Mouse (Mus musculus): ENCODE data around the gene Hc. TPM values are rescaled to one million over a fixed set of nuclear protein-coding genes. Genes with fewer than 3 reads are reported as not detected.
A peak's percentile ranks its signal among the peaks of the same experiment; 100 is the strongest.

Hc gene
- total and polyA plus RNA-seq, 3 experiments, result 0.74 to 1.2 (median 0.91) TPM

- no peak for DNase-seq (ENCODE audit: extremely low read depth)
- peak overlapping the region; percentile 35; the same call in 1 of the 2 replicates for H3K4me2 ChIP-seq (ENCODE audit: insufficient read depth, low read depth, poor library complexity, severe bottlenecking)
These were observed 122.7 kb downstream of the Hc start for GRCm38 (mm10) chr2:34938269-34939208.

GRCm38 (mm10) chr2:34937460-34937859 is 123.8 kb downstream of the Hc start:
- TF ChIP-seq CTCF (conservative IDR thresholded peaks at IDR 0.05 in 1 of 2, IDR thresholded peaks at IDR 0.05 in 1 of 2; ENCODE audit: low read depth in 2 of 2, low read length in 2 of 2) (no peak), POLR2A (IDR thresholded peaks at IDR 0.05; ENCODE audit: low read depth, low read length) (no peak), ETS1 (conservative IDR thresholded peaks at IDR 0.05; ENCODE audit: low read depth, low read length) (no peak), CHD1 (IDR thresholded peaks at IDR 0.05; ENCODE audit: low read depth, low read length) (no peak), SMC3 (IDR thresholded peaks at IDR 0.05; ENCODE audit: low read depth, low read length) (no peak), SIN3A (IDR thresholded peaks at IDR 0.05; ENCODE audit: low read length) (no peak), ZMIZ1 (IDR thresholded peaks at IDR 0.05; ENCODE audit: low read depth, low read length) (no peak), TBP (conservative IDR thresholded peaks at IDR 0.05; ENCODE audit: low read depth, low read length) (no peak), HCFC1 (IDR thresholded peaks at IDR 0.05; ENCODE audit: low read depth, low read length) (no peak), NRF1 (IDR thresholded peaks at IDR 0.05; ENCODE audit: low read depth, low read length) (no peak), USF2 (conservative IDR thresholded peaks at IDR 0.05; ENCODE audit: low read depth, low read length) (no peak), MAX (IDR thresholded peaks at IDR 0.05; ENCODE audit: low read length) (no peak), RCOR1 (conservative IDR thresholded peaks at IDR 0.05; ENCODE audit: low read depth, low read length) (no peak), ZNF384 (IDR thresholded peaks at IDR 0.05; ENCODE audit: low read depth, low read length) (no peak), PAX5 (IDR thresholded peaks at IDR 0.05; ENCODE audit: low read length) (no peak), TCF12 (IDR thresholded peaks at IDR 0.05; ENCODE audit: low read depth, low read length) (no peak), MYC (IDR thresholded peaks at IDR 0.05; ENCODE audit: low read depth, low read length) (no peak), E2F4 (IDR thresholded peaks at IDR 0.05; ENCODE audit: insufficient replicate concordance, low read depth, low read length) (no peak), RAD21 (IDR thresholded peaks at IDR 0.05; ENCODE audit: low read depth, low read length) (no peak)
- H3K4me1 ChIP-seq (ENCODE audit: control insufficient read depth in 1 of 2, insufficient read depth in 2 of 2), result peaks cover 24 to 40% of the 10 kb centered on the region in 2 experiments
- no peak overlapping the region for H3K9ac ChIP-seq (ENCODE audit: insufficient read depth, low read depth)
- dilution Hi-C loops (cut with MboI; ENCODE audit: extremely low pct_ligation_motif_present, extremely low pct_unique_long_range_greater_than_20kb, low sequenced_read_pairs), result no loop called here
- H3K27ac ChIP-seq (ENCODE audit: insufficient read depth, low read depth), result no peak overlapping the region
- no peaks in the 10 kb centered on the region for H3K27me3 ChIP-seq (replicated peaks)
- H3K4me3 ChIP-seq (replicated peaks in 1 of 3; ENCODE audit: low read depth in 2 of 3, low read length in 2 of 3, poor library complexity in 1 of 3), result no peak overlapping the region
- H3K4me2 ChIP-seq (ENCODE audit: insufficient read depth, low read depth, poor library complexity, severe bottlenecking), result no peak overlapping the region
- in situ Hi-C loops (cut with MboI; ENCODE audit: low pct_ligation_motif_present, low pct_unique_long_range_greater_than_20kb, low sequenced_read_pairs), result no loop called here
- no peak for DNase-seq (ENCODE audit: extremely low read depth)
- H3K79me2 ChIP-seq (replicated peaks; ENCODE audit: control insufficient read depth, extremely low read depth, insufficient read depth, poor library complexity, severe bottlenecking), result no peaks in the 10 kb centered on the region
- peaks cover 4 to 11% of the 10 kb centered on the region in 2 experiments for H3K36me3 ChIP-seq (replicated peaks in 1 of 2; ENCODE audit: control insufficient read depth in 1 of 2, insufficient read depth in 1 of 2, low read length in 1 of 2)
- H3K9me3 ChIP-seq (replicated peaks; ENCODE audit: low read length), result no peaks in the 10 kb centered on the region

More at GRCm38 (mm10) chr2:34938269-34939208, 122.7 kb downstream of the Hc start:
- H3K27ac ChIP-seq (ENCODE audit: insufficient read depth, low read depth), result no peak overlapping the region
- H3K79me2 ChIP-seq (replicated peaks; ENCODE audit: control insufficient read depth, extremely low read depth, insufficient read depth, poor library complexity, severe bottlenecking), result no peaks in the 10 kb centered on the region
- in situ Hi-C loops (cut with MboI; ENCODE audit: low pct_ligation_motif_present, low pct_unique_long_range_greater_than_20kb, low sequenced_read_pairs), result no loop called here
- H3K36me3 ChIP-seq (replicated peaks in 1 of 2; ENCODE audit: control insufficient read depth in 1 of 2, insufficient read depth in 1 of 2, low read length in 1 of 2), result peaks cover 15 to 22% of the 10 kb centered on the region in 2 experiments
- no peak overlapping the region for H3K9ac ChIP-seq (ENCODE audit: insufficient read depth, low read depth)
- no peak for TF ChIP-seq SMC3 (IDR thresholded peaks at IDR 0.05; ENCODE audit: low read depth, low read length)
- TF ChIP-seq CHD1 (IDR thresholded peaks at IDR 0.05; ENCODE audit: low read depth, low read length), result no peak
- no peak for TF ChIP-seq ELF1 (IDR thresholded peaks at IDR 0.05; ENCODE audit: low read depth, low read length)
- no peak for TF ChIP-seq ZMIZ1 (IDR thresholded peaks at IDR 0.05; ENCODE audit: low read depth, low read length)
- TF ChIP-seq NRF1 (IDR thresholded peaks at IDR 0.05; ENCODE audit: low read depth, low read length), result no peak
- TF ChIP-seq ZNF384 (IDR thresholded peaks at IDR 0.05; ENCODE audit: low read depth, low read length), result no peak
- peak; percentile 78 for TF ChIP-seq MAFK (IDR thresholded peaks at IDR 0.05; ENCODE audit: insufficient replicate concordance, low read length)
- no peak for TF ChIP-seq TCF12 (IDR thresholded peaks at IDR 0.05; ENCODE audit: low read depth, low read length)
- no peak for TF ChIP-seq HCFC1 (IDR thresholded peaks at IDR 0.05; ENCODE audit: low read depth, low read length)
- TF ChIP-seq USF2 (conservative IDR thresholded peaks at IDR 0.05; ENCODE audit: low read depth, low read length), result no peak
- TF ChIP-seq POLR2A (IDR thresholded peaks at IDR 0.05; ENCODE audit: low read depth, low read length), result no peak
- no peak for TF ChIP-seq GABPA (IDR thresholded peaks at IDR 0.05; ENCODE audit: insufficient replicate concordance, low read depth, low read length)
- peak; percentile 50 for TF ChIP-seq EP300 (IDR thresholded peaks at IDR 0.05; ENCODE audit: low read length)
- no peak for TF ChIP-seq ZKSCAN1 (IDR thresholded peaks at IDR 0.05; ENCODE audit: borderline replicate concordance, low read depth, low read length)
- TF ChIP-seq ETS1 (conservative IDR thresholded peaks at IDR 0.05; ENCODE audit: low read depth, low read length), result peak; percentile 50
- TF ChIP-seq ZC3H11A (IDR thresholded peaks at IDR 0.05; ENCODE audit: low read depth, low read length), result no peak
- 0 out of 2 replicates have a peak, but pooled peaks have one; percentile 18 for TF ChIP-seq USF1 (IDR thresholded peaks at IDR 0.05; ENCODE audit: low read depth, low read length)
- TF ChIP-seq MAX (IDR thresholded peaks at IDR 0.05; ENCODE audit: low read length), result peak; percentile 47; the same call in 1 of the 2 replicates
- TF ChIP-seq SIN3A (IDR thresholded peaks at IDR 0.05; ENCODE audit: low read length), result no peak
- peak; percentile 81 for TF ChIP-seq MEF2A (IDR thresholded peaks at IDR 0.05; ENCODE audit: borderline replicate concordance, low read depth, low read length)
- TF ChIP-seq NELFE (IDR thresholded peaks at IDR 0.05; ENCODE audit: low read depth, low read length), result no peak
- TF ChIP-seq MXI1 (IDR thresholded peaks at IDR 0.05; ENCODE audit: low read depth, low read length), result no peak
- no peak for TF ChIP-seq UBTF (IDR thresholded peaks at IDR 0.05; ENCODE audit: low read depth, low read length)
- no peak for TF ChIP-seq JUND (conservative IDR thresholded peaks at IDR 0.05; ENCODE audit: low read depth, low read length)
- 0 out of 2 replicates have a peak, but pooled peaks have one; percentile 27 for TF ChIP-seq MAZ (IDR thresholded peaks at IDR 0.05; ENCODE audit: low read depth, low read length)
- TF ChIP-seq KAT2A (IDR thresholded peaks at IDR 0.05; ENCODE audit: insufficient replicate concordance, low read length), result no peak
- no peak for TF ChIP-seq RAD21 (IDR thresholded peaks at IDR 0.05; ENCODE audit: low read depth, low read length)
- TF ChIP-seq TBP (conservative IDR thresholded peaks at IDR 0.05; ENCODE audit: low read depth, low read length), result no peak
- peak; percentile 78 for TF ChIP-seq BHLHE40 (IDR thresholded peaks at IDR 0.05; ENCODE audit: low read depth, low read length)
- TF ChIP-seq IRF4 (IDR thresholded peaks at IDR 0.05; ENCODE audit: low read depth, low read length), result peak; percentile 19; the same call in 1 of the 2 replicates
- TF ChIP-seq RCOR1 (conservative IDR thresholded peaks at IDR 0.05; ENCODE audit: low read depth, low read length), result no peak; the same call in 1 of the 2 replicates
- no peaks in the 10 kb centered on the region for H3K9me3 ChIP-seq (replicated peaks; ENCODE audit: low read length)
- peaks cover 25 to 43% of the 10 kb centered on the region in 2 experiments for H3K4me1 ChIP-seq (ENCODE audit: control insufficient read depth in 1 of 2, insufficient read depth in 2 of 2)
- dilution Hi-C loops (cut with MboI; ENCODE audit: extremely low pct_ligation_motif_present, extremely low pct_unique_long_range_greater_than_20kb, low sequenced_read_pairs), result no loop called here
- no peaks in the 10 kb centered on the region for H3K27me3 ChIP-seq (replicated peaks)
- no peak overlapping the region for H3K4me3 ChIP-seq (replicated peaks in 1 of 3; ENCODE audit: low read depth in 2 of 3, low read length in 2 of 3, poor library complexity in 1 of 3)
